Comparison of ENCODE assay signal across 8 mouse cellular contexts in the genomic region with DNA sequence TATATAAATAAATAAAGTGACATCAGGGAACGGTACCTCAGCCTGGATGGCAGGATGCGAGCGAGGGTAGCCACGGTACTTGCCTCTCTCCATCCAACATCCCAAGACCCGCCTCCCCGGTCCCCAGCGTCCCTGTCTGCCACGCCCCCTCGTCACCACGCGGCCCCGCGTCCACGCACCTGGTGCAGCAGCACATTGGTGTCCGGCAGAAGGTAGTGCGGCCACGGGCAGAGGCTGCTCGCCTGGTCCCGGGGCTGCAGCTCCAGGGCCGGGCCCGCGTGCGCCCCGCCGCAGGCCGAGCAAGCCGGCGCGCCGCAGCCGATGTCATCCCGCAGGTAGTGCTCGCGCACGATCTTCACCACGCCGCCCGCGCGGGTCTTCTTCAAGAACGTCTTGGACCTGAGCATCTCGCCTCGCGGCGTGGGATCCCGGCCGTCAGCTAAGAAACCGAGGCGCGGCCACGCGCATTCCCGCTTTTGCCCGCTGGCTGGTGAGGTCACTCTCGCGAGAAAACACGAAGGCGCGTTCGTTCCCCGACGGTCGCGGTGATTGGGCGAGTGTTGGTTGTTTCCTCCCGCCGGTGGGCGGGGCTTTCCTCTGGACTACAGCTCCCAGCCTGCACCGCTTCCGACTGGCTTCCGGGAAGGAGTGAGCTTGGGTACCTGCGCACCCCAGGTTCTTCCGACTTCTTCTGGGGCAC. TPM values are rescaled to one million over a fixed set of nuclear protein-coding genes. Genes with fewer than 3 reads are reported as not detected.
DNase-seq lines count a peak whose midpoint lies in the region; ATAC-seq lines count a peak whose summit lies in the region.

A gene (plus strand): TSS at position 158 of the 700 bp plus-strand sequence.
A gene (minus strand): TSS at position 504 of the 700 bp plus-strand sequence.

- DNase-seq in NIH3T3 (ENCODE audit: low read depth) = peak; percentile 99
- peak; percentile 99 for DNase-seq in cerebellum, postnatal 10 days
- DNase-seq in frontal cortex, postnatal 10 days (ENCODE audit: low spot score in 2 of 2) = peak; percentile 98 to 99
- DNase-seq in layer of hippocampus, postnatal 14 days (ENCODE audit: low spot score in 2 of 2) = peak; percentile 98 to 99
- peak; percentile 99 for DNase-seq in lung, postnatal 14 days
- peak; percentile 96 for DNase-seq in retina, adult 2 months (ENCODE audit: low read depth, low spot score)
- peak; percentile 99 for DNase-seq in thymus, postnatal 36 days

- peak within 1 kb of the TSS; percentile 95 for H3K4me3 ChIP-seq in hindbrain, embryonic 12.5 days

- H3K4me1 ChIP-seq in hindbrain, embryonic 12.5 days = peaks cover 14% of the 10 kb centered on the region

- H3K9ac ChIP-seq in hindbrain, embryonic 12.5 days = peak within 1 kb of the TSS; percentile 95

- no peaks in the 10 kb centered on the region for H3K27me3 ChIP-seq in hindbrain, embryonic 12.5 days

- under 1% methylated on average over 73 of the region's 73 CpGs for whole genome bisulfite sequencing in hindbrain, embryonic 12.5 days

- H3K27ac ChIP-seq in hindbrain, embryonic 12.5 days = peak within 1 kb of the TSS; percentile 84

- peaks cover 46% of the 10 kb centered on the region for H3K36me3 ChIP-seq in hindbrain, embryonic 12.5 days

- H3K4me2 ChIP-seq in hindbrain, embryonic 12.5 days (replicated peaks) = peak within 1 kb of the TSS; percentile 75

- ATAC-seq in hindbrain, embryonic 12.5 days (ENCODE audit: low FRiP score) = peak; percentile 100

- no peaks in the 10 kb centered on the region for H3K9me3 ChIP-seq in hindbrain, embryonic 12.5 days (replicated peaks)

RNA-seq across cellular contexts. Expression of the first gene that starts in this region (rescaled TPM):
- polyA plus RNA-seq in hindbrain, embryonic 12.5 days (2016; fragmentation: Nextera tagmentation; extraction: Ambion mirVana) = 23.9 and 24.2 TPM in 2 replicates
- 10 to 100 TPM; 12.3 to 14.3 TPM for total RNA-seq in layer of hippocampus, postnatal 14 days (2021)

RNA-seq across cellular contexts. Expression of the second gene that starts in this region (rescaled TPM):
- 36.4 and 43.4 TPM in 2 replicates for polyA plus RNA-seq in hindbrain, embryonic 12.5 days (2016; fragmentation: Nextera tagmentation; extraction: Ambion mirVana)
- total RNA-seq in layer of hippocampus, postnatal 14 days (2021) = 10 to 100 TPM; 20.8 to 21.7 TPM

Comparison
In these comparisons a context has a peak if more than half of its experiments do, and no peak if none do; other contexts are left out.
1. Peak in every context shown above with its lines: DNase-seq, ATAC-seq, H3K4me3 ChIP-seq and H3K27ac ChIP-seq.